Mouse (Mus musculus) Patski (cell line): Measurements from ENCODE around the gene Tmem104. TPM values are rescaled to one million over a fixed set of nuclear protein-coding genes. Genes with fewer than 3 reads are reported as not detected.

Source experiments
- ATAC-seq: fragments of 100-300 bp; one replicate; pipeline ENCODE4 v1.8.0; 2021
- CTCF ChIA-PET: fragments of 350-600 bp; sonication (Branson Sonifier 250); formaldehyde crosslinking; loops from one replicate; lab custom pipeline; 2022; ENCODE audit warnings: inconsistent platforms; lab: Charles Lee
- POLR2A ChIA-PET: fragments of 350-600 bp; sonication (Branson Sonifier 250); formaldehyde crosslinking; loops from one replicate; lab custom pipeline; 2022; ENCODE audit warnings: antibody characterized with exemption, inconsistent platforms; lab: Charles Lee
- DNase-seq: peaks from one replicate; pipeline ENCODE4 v3.0.0-alpha.2; 2011; ENCODE audit warnings: low read depth, low spot score
- H3K27me3 ChIP-seq: fragments of 371-371 bp; one replicate; pipeline ENCODE4 v1.5.1; 2021
- CTCF ChIP-seq: fragments of 100-300 bp; IDR thresholded peaks from one replicate; pipeline ENCODE4 v1.5.1; 2021
- in situ Hi-C: fragments of 300-500 bp; cut with MboI; formaldehyde crosslinking; loops from 3 replicates; pipeline ENCODE4 v1.11.1; 2018; ENCODE audit warnings: low pct_unique_long_range_greater_than_20kb, mixed read lengths
- polyA plus RNA-seq: library from polyadenylated mRNA; unstranded; gene quantifications from one replicate; pipeline ENCODE4 v1.2.3, GENCODE M21; 2021

Gene Tmem104
- 10.2 TPM for polyA plus RNA-seq

DNA sequence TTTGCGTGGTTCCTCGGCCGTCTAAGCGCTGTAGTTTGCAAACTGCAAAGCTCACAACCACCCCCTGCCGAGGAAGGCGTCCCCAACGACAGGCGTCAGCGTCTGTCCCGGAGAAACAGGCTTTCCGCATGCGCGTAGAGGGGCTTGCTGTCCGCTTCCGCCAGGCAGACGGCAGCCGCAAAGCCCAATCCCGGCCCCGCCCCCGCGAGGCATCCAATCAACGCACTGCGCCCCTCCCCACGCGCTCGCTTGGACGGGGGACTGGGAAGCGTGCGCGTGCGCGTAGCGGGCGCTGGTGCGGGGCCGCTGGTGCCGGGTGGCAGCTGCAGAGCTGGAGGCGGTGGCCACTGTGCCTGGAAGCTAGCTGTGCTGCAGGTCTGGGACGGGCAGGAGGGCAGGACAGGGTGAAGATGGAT lies at the start of gene Tmem104:
Gene Tmem104, plus strand, starts transcription at position 264 of the 416 bp plus-strand sequence.
- in situ Hi-C loops: no loop called here
- ChIA-PET CTCF (interaction anchor here (1.3 to 6.1 kb wide), 3 partner anchors 26 to 88 kb away, joined by 3 to 74 read pairs (median 7); partner anchors contain the start of gene Slc9a3r1), POLR2A (interaction anchor here (1.9 kb wide), 1 partner anchor 23 kb away, joined by 5 read pairs; no protein-coding TSS in a partner anchor)
- no peak for TF ChIP-seq CTCF
- H3K27me3 ChIP-seq: no peaks in the 10 kb centered on the region
- peak; percentile 86 for ATAC-seq
- DNase-seq: peak; percentile 86

- ChIA-PET CTCF (interaction anchor here (1.1 to 1.8 kb wide), 2 partner anchors 15 to 73 kb away, joined by 3 to 5 read pairs; no protein-coding TSS in a partner anchor), POLR2A (no interaction called here)
- DNase-seq: no peak
- ATAC-seq: no peak
- peaks cover 4% of the 10 kb centered on the region for H3K27me3 ChIP-seq
- in situ Hi-C loops: no loop called here
- TF ChIP-seq CTCF: no peak
These were observed 48.6 kb upstream of the Tmem104 start for GRCm38 (mm10) chr11:115138597-115139262.

DNA sequence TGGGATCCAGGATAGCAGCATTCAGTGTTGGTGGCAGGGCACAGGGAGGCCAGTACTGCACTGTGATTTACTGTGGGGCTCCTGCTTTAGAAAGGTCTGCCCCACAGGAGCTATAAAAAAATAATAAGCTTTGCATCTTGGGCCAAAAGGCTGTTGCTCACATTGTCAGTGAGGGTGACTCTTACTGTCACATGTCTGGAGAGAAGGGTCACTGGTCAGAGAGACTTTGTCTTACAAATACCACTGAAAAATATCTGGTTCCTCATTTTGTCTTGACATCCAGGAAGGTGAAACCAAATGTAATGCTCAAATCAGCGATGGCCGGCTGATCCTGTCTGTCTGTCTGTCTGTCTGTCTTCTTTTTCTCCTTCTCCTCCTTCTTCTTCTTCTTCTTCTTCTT lies 45.3 kb upstream of the Tmem104 start:
- TF ChIP-seq CTCF: no peak
- CTCF ChIA-PET: no interaction called here
- in situ Hi-C loops: no loop called here
- H3K27me3 ChIP-seq: peaks cover 4% of the 10 kb centered on the region
- POLR2A ChIA-PET: no interaction called here
- no peak for ATAC-seq
- no peak for DNase-seq

DNA sequence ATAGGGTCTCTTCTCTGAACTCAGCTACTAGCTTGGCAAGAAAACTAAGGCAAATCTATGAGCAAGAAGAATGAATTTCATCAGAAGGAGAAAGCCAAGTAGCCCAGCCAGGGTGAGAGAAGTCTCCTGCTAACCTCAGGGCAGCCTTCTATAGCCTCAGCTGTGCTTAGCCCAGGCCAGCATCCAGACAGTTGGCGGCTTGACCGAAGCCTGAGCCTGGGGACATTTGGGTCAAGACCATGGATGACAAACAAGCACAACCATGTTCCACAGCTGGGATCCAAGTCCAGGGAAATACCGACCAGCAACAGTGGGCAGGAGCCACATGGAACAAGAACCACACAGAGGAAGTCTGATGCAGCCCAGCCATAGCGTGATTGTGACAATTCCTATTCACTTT lies 39.5 kb upstream of the Tmem104 start:
- in situ Hi-C loops: no loop called here
- no peak for TF ChIP-seq CTCF
- DNase-seq (no peak), ATAC-seq (no peak)
- ChIA-PET POLR2A (no interaction called here), CTCF (no interaction called here)
- no peaks in the 10 kb centered on the region for H3K27me3 ChIP-seq

DNA sequence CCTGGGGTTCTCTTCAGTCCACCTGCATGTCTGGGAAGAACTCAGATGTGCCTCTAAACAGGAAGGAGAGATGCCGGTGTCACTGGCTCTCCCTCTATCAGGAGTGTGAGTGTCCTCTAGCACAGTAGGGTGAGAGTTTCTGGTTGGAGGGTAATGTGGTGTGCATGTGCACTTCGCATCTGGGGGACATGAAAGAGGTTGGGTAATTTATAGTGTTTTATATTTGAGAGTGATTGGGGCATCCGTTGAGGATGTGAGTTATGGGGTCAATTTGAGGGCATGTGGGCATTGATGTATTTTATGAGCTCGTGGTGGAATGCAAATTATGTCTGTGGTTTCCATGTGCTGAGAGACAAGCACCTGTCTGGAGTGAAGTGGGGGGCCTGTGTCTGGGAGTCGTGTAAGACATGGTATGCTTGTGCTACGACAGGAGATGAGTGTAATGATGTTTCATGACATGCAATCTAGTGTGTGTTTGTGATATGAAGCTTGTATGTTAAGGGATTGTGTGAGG lies 36.5 kb upstream of the Tmem104 start:
- ChIA-PET POLR2A (no interaction called here), CTCF (interaction anchor here (1.7 kb wide), 1 partner anchor 59 kb away, joined by 3 read pairs; the partner anchor contains the start of gene Rab37)
- ATAC-seq (no peak), DNase-seq (no peak)
- TF ChIP-seq CTCF: no peak
- in situ Hi-C loops: no loop called here
- peaks cover 13% of the 10 kb centered on the region for H3K27me3 ChIP-seq

DNA sequence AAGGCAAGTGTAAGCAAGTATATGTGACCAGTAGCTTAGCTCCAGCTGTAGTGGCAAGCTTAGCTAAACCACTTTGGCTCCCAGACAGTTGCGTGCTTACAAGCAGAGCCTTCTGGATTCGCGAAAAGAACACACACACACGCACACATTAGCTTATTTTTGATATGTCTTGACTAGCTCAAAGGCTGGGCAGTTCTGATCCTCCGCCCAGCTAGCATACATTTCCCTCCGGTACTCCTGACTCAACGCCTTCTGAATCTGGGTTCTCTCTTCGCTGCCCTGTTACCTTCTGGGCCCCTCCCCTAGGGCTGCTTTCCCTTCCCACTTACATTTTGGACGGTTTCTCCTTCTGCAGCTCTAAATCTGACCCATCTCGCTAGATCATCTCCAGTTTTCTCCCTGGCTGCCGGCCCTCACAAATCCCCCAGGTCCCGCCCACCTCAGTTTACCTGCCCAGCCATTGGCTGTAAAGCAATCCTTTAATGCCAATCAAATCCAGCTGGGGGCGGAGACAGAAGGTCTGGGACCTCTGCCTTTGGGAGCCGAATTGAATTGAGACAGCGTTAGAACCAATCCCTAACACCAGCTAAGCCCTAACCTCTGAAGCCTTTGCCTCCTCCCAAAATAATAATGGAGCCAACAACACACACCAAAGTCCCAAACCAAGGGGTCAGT lies 35.4 kb upstream of the Tmem104 start:
- in situ Hi-C loops: no loop called here
- TF ChIP-seq CTCF: no peak
- no peak for DNase-seq
- POLR2A ChIA-PET: no interaction called here
- ATAC-seq: no peak
- peaks cover 17% of the 10 kb centered on the region for H3K27me3 ChIP-seq
- CTCF ChIA-PET: interaction anchor here (1.7 kb wide), 1 partner anchor 60 kb away, joined by 3 read pairs; the partner anchor contains the start of gene Rab37

- ATAC-seq (no peak), DNase-seq (no peak)
- CTCF ChIA-PET: interaction anchor here (0.8 to 3.4 kb wide), 7 partner anchors 9 to 76 kb away, joined by 3 to 29 read pairs (median 3); partner anchors contain the start of gene Rab37
- POLR2A ChIA-PET: no interaction called here
- in situ Hi-C loops: no loop called here
- TF ChIP-seq CTCF: no peak
- peaks cover 18% of the 10 kb centered on the region for H3K27me3 ChIP-seq
These were observed 34.2 kb upstream of the Tmem104 start for GRCm38 (mm10) chr11:115153088-115153487.

DNA sequence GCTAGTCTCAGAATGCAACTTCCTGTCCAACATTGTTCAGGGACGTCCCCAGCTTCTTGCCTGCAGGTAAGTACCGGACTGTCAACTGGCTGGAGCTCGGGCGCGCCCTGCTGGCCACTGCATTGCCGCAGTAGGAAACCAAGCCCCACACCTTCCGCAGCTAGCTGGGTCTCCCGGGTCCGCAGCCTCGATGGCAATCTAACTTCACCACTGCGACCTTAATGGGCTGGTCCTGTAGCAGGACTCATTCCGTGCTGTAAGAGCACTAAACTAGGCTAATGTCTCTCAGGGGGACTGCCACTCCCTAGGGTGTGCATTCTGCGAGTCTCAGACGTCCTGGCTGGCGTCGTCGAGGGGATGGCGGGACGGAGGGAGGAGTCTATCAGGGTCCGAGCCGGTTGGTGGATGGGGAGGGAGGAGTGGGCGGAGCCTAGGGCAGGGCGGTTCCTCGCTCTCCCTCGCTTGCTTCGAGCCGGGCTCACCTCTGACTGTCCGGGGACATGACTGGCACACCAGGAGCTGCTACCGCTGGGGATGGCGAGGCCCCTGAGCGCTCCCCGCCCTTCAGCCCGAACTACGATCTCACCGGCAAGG lies 33.5 kb upstream of the Tmem104 start:
- peak; percentile 94 for TF ChIP-seq CTCF
- ATAC-seq (peak; percentile 46), DNase-seq (no peak)
- ChIA-PET CTCF (interaction anchor here (0.8 to 3.4 kb wide), 7 partner anchors 9 to 77 kb away, joined by 3 to 29 read pairs (median 3); partner anchors contain the start of gene Rab37), POLR2A (interaction anchor here (1.4 kb wide), 1 partner anchor 72 kb away, joined by 3 read pairs; no protein-coding TSS in a partner anchor)
- peaks cover 18% of the 10 kb centered on the region for H3K27me3 ChIP-seq
- in situ Hi-C loops: no loop called here

GRCm38 (mm10) chr11:115155053-115155634 lies 32.1 kb upstream of the Tmem104 start:
- in situ Hi-C loops: loop anchor here (5.0 kb wide), 1 partner anchor 73 kb away; no protein-coding TSS in a partner anchor
- no peak for ATAC-seq
- no peak for TF ChIP-seq CTCF
- CTCF ChIA-PET: interaction anchor here (1.1 to 3.4 kb wide), 3 partner anchors 27 to 73 kb away, joined by 3 to 29 read pairs (median 3); no protein-coding TSS in a partner anchor
- peaks cover 18% of the 10 kb centered on the region for H3K27me3 ChIP-seq
- no peak for DNase-seq
- POLR2A ChIA-PET: interaction anchor here (1.4 kb wide), 1 partner anchor 74 kb away, joined by 3 read pairs; no protein-coding TSS in a partner anchor
